Mouse (Mus musculus): ENCODE data around the gene Tmem59. TPM values are rescaled to one million over a fixed set of nuclear protein-coding genes. Genes with fewer than 3 reads are reported as not detected.

The Tmem59 gene
- 100 to 1,000 TPM; 132 to 141 TPM for total RNA-seq (2021)
- 139 and 212 TPM in 2 replicates for polyA plus RNA-seq (2012; rRNA removed)
- long read RNA-seq, transcript Tmem59-201 (8 exons, 1,775 nt), result major isoform, 181 of 185 reads
- long read RNA-seq, partial matches to known transcripts, result 0 of 185 reads
- long read RNA-seq, other reads (novel, unspliced or antisense), result 3 of 185 reads

DNA sequence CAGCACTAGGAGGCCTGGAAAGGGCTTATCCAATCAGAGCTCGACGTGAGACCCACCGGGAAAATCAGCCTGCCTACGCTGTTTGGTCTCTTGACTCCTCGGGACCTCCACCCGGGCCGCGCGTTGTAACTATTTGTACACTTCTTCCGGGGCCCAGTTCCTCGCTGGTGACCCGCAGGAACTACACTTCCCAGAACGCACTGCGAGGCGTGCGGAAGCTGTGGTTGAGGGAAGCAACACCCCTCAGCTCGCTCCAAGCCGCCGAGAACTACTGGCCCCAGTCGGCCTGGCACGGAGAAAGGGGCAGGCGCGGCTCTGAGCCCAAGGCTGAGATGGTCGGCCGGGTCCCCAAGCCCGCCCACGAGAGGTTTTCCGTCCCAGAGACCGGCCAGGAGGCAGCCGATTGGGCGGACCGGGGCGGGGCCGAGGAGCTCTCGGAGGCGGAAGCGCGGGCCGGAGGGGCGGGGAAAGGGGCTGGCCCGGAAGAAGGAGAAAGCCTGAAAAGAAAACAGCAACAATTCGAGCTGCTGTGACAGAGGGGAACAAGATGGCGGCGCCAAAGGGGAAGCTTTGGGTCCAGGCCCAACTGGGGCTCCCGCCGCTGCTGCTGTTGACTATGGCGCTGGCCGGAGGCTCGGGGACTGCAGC, at the start of gene Tmem59:
Tmem59 (plus strand) TSS at position 218 of the 648 bp plus-strand sequence.
- under 1% methylated on average over 49 of the region's 49 CpGs for WGBS
- intact Hi-C loops (cut with DNase I), result loop anchor here (2.0 to 5.0 kb wide), 3 partner anchors 74 to 266 kb away; partner anchors contain the start of genes Hspb11, Lrrc42, Ndc1 and Ssbp3
- H3K4me3 ChIP-seq, result peak within 1 kb of the TSS; percentile 95
- peak within 1 kb of the TSS; percentile 87 for H3K9ac ChIP-seq (ENCODE audit: low read depth, low read length)
- peak within 1 kb of the TSS; percentile 92 for H3K27ac ChIP-seq
- H3K79me2 ChIP-seq (replicated peaks; ENCODE audit: control insufficient read depth, insufficient read depth, low read length), result peaks cover 7% of the 10 kb centered on the region
- H3K4me1 ChIP-seq (ENCODE audit: control insufficient read depth, insufficient read depth, low read length), result peaks cover 7% of the 10 kb centered on the region
- DNase-seq, result peak; percentile 99
- H3K27me3 ChIP-seq (ENCODE audit: control insufficient read depth, insufficient read depth, low read length), result no peaks in the 10 kb centered on the region
- TF ChIP-seq EP300 (IDR thresholded peaks at IDR 0.05; ENCODE audit: insufficient read depth, low read depth, low read length) (peak; percentile 7; the same call in 1 of the 2 replicates), CTCF (IDR thresholded peaks at IDR 0.05) (no peak), POLR2A (IDR thresholded peaks at IDR 0.05; ENCODE audit: insufficient read depth, low read depth, low read length) (peak; percentile 81)
- H3K36me3 ChIP-seq (ENCODE audit: control insufficient read depth, insufficient read depth, low read length), result peaks cover 3% of the 10 kb centered on the region

DNA sequence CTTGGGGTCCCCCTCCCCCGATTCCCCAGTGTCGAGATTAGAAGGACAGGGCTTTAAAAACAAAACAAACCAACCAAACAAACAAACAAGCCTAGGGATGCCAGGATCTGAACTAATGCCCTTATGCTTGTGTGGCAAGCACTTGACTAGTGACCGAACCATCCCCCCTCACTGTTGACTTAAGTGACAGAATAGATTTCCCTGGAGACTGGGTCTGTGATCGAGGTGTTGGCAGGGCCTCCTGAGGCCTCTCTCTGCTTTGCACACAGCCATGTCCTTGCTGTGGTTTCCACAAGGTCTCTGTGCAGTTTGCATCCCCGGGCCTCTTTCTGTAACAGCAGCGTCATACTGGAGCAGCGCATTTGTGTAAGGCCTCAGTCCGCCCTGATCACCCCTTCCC, 48.8 kb upstream of the Tmem59 start:
- 75% methylated on average over 8 of the region's 8 CpGs for WGBS
- H3K79me2 ChIP-seq (replicated peaks; ENCODE audit: control insufficient read depth, insufficient read depth, low read length), result no peaks in the 10 kb centered on the region
- H3K27me3 ChIP-seq (ENCODE audit: control insufficient read depth, insufficient read depth, low read length), result no peaks in the 10 kb centered on the region
- no peak overlapping the region for H3K4me3 ChIP-seq
- DNase-seq, result no peak
- H3K9ac ChIP-seq (ENCODE audit: low read depth, low read length), result no peak overlapping the region
- no peaks in the 10 kb centered on the region for H3K4me1 ChIP-seq (ENCODE audit: control insufficient read depth, insufficient read depth, low read length)
- intact Hi-C loops (cut with DNase I), result no loop called here
- no peaks in the 10 kb centered on the region for H3K36me3 ChIP-seq (ENCODE audit: control insufficient read depth, insufficient read depth, low read length)
- no peak overlapping the region for H3K27ac ChIP-seq
- no peak for TF ChIP-seq POLR2A (IDR thresholded peaks at IDR 0.05; ENCODE audit: insufficient read depth, low read depth, low read length)
- no peak for TF ChIP-seq EP300 (IDR thresholded peaks at IDR 0.05; ENCODE audit: insufficient read depth, low read depth, low read length)
- TF ChIP-seq CTCF (IDR thresholded peaks at IDR 0.05), result no peak

DNA sequence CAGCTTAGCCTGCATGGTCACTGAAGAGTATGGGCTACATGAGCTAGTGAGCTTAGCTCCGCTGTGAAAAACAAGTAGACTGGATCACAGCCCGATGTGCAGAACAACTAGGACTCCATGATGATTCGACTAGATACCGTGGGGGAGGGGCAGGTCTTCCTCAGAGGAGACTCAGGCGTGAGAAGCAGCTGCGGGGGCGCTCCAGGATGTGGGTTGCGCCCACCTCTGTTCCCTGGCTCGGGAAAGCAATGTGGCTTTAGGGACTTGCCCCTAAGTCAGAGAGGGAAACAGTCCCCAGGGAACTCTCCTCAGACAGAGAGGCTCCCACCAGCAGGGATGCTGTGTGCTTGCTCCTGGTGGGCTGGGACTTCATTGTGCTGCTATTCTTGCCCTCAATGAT, 47.7 kb upstream of the Tmem59 start:
- intact Hi-C loops (cut with DNase I), result no loop called here

DNA sequence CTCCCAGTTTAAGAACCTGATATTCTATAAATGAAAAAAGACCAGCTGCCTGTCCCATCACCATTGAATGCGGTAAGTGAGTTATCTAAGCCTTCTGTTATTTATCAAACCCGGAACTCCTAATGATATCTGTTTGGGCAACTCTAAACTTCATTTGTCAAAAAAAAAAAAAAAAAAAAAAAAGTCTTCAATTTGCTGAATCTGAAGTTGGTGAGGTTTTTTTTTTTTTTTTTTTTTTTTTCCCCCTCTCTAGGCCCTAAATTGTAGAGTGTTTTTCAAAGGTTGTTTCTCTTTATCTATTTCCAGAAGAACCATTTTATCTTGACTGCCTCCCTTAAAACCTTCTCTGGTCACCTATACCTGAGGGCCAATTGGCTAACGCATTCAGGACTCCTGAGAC, 43.3 kb upstream of the Tmem59 start:
- 83% methylated on average over 3 of the region's 3 CpGs for WGBS
- Histone ChIP-seq H3K36me3 (ENCODE audit: control insufficient read depth, insufficient read depth, low read length) (no peaks in the 10 kb centered on the region), H3K4me3 (no peak overlapping the region), H3K4me1 (ENCODE audit: control insufficient read depth, insufficient read depth, low read length) (no peaks in the 10 kb centered on the region), H3K27me3 (ENCODE audit: control insufficient read depth, insufficient read depth, low read length) (no peaks in the 10 kb centered on the region), H3K9ac (ENCODE audit: low read depth, low read length) (no peak overlapping the region), H3K27ac (no peak overlapping the region), H3K79me2 (replicated peaks; ENCODE audit: control insufficient read depth, insufficient read depth, low read length) (no peaks in the 10 kb centered on the region)
- DNase-seq, result no peak
- intact Hi-C loops (cut with DNase I), result no loop called here
- TF ChIP-seq CTCF (IDR thresholded peaks at IDR 0.05) (no peak), POLR2A (IDR thresholded peaks at IDR 0.05; ENCODE audit: insufficient read depth, low read depth, low read length) (no peak), EP300 (IDR thresholded peaks at IDR 0.05; ENCODE audit: insufficient read depth, low read depth, low read length) (no peak)

More for the DNA sequence above, 47.7 kb upstream of the Tmem59 start:
- H3K4me1 ChIP-seq (ENCODE audit: control insufficient read depth, insufficient read depth, low read length), result no peaks in the 10 kb centered on the region
- no peak for TF ChIP-seq POLR2A (IDR thresholded peaks at IDR 0.05; ENCODE audit: insufficient read depth, low read depth, low read length)
- H3K27me3 ChIP-seq (ENCODE audit: control insufficient read depth, insufficient read depth, low read length), result no peaks in the 10 kb centered on the region
- DNase-seq, result peak in 1 of 2 experiments; percentile 17
- H3K36me3 ChIP-seq (ENCODE audit: control insufficient read depth, insufficient read depth, low read length), result no peaks in the 10 kb centered on the region
- no peak overlapping the region for H3K27ac ChIP-seq
- no peaks in the 10 kb centered on the region for H3K79me2 ChIP-seq (replicated peaks; ENCODE audit: control insufficient read depth, insufficient read depth, low read length)
- WGBS, result 29% methylated on average over 9 of the region's 9 CpGs
- H3K4me3 ChIP-seq, result no peak overlapping the region
- no peak overlapping the region for H3K9ac ChIP-seq (ENCODE audit: low read depth, low read length)

DNA sequence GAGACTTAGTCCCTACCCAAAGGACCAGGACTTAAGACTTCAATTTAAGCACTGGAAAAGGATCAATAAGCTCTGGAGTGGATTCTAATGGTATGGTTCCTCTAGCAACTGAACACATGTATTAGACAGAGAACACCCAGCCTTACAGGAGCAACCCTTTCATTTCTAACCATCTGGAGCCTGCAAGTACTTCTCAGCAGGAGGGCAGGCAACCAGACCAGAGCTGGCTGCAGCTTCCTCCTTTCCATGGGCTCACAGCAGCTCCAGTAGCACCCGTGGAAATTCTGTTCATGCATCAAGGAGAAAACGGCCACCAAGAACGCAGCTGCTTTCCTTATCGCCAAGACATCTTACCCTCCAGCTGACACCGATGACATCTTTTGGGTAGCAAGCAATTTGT, 42.5 kb upstream of the Tmem59 start:
- no peaks in the 10 kb centered on the region for H3K27me3 ChIP-seq (ENCODE audit: control insufficient read depth, insufficient read depth, low read length)
- H3K27ac ChIP-seq, result no peak overlapping the region
- DNase-seq, result no peak
- TF ChIP-seq CTCF (IDR thresholded peaks at IDR 0.05), result no peak
- TF ChIP-seq POLR2A (IDR thresholded peaks at IDR 0.05; ENCODE audit: insufficient read depth, low read depth, low read length), result no peak
- no peak for TF ChIP-seq EP300 (IDR thresholded peaks at IDR 0.05; ENCODE audit: insufficient read depth, low read depth, low read length)
- H3K36me3 ChIP-seq (ENCODE audit: control insufficient read depth, insufficient read depth, low read length), result no peaks in the 10 kb centered on the region
- H3K4me1 ChIP-seq (ENCODE audit: control insufficient read depth, insufficient read depth, low read length), result no peaks in the 10 kb centered on the region
- 78% methylated on average over 5 of the region's 5 CpGs for WGBS
- no peaks in the 10 kb centered on the region for H3K79me2 ChIP-seq (replicated peaks; ENCODE audit: control insufficient read depth, insufficient read depth, low read length)
- H3K4me3 ChIP-seq, result no peak overlapping the region
- intact Hi-C loops (cut with DNase I), result no loop called here
- H3K9ac ChIP-seq (ENCODE audit: low read depth, low read length), result no peak overlapping the region

DNA sequence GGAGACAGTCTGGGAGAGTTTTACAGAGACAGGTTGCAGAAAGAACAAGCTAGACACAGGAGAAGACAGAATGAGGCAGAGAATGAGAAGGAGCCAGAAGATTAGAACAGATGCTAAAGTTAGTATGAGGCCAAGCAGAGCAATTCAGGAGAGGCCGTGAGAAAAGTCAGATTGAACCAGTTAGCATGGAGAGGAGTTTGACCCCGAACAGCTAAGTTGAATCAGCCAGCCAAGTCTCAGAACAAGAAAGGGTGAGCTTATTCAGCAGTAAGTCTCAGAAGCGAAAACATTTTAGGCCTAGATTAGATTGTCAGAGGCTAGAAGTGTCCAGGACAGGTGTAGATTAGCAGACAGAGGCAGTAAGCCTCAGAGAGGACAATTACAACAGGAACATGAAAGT, 41.7 kb upstream of the Tmem59 start:
- no peak overlapping the region for H3K27ac ChIP-seq
- WGBS, result 61% methylated on average over 3 of the region's 3 CpGs
- H3K79me2 ChIP-seq (replicated peaks; ENCODE audit: control insufficient read depth, insufficient read depth, low read length), result no peaks in the 10 kb centered on the region
- no peaks in the 10 kb centered on the region for H3K36me3 ChIP-seq (ENCODE audit: control insufficient read depth, insufficient read depth, low read length)
- TF ChIP-seq POLR2A (IDR thresholded peaks at IDR 0.05; ENCODE audit: insufficient read depth, low read depth, low read length) (no peak), EP300 (IDR thresholded peaks at IDR 0.05; ENCODE audit: insufficient read depth, low read depth, low read length) (no peak), CTCF (IDR thresholded peaks at IDR 0.05) (no peak)
- no peak overlapping the region for H3K4me3 ChIP-seq
- H3K4me1 ChIP-seq (ENCODE audit: control insufficient read depth, insufficient read depth, low read length), result no peaks in the 10 kb centered on the region
- DNase-seq, result no peak
- intact Hi-C loops (cut with DNase I), result no loop called here
- no peak overlapping the region for H3K9ac ChIP-seq (ENCODE audit: low read depth, low read length)
- no peaks in the 10 kb centered on the region for H3K27me3 ChIP-seq (ENCODE audit: control insufficient read depth, insufficient read depth, low read length)
